Mouse (Mus musculus) left cerebral cortex, postnatal 36 days (tissue): ENCODE data around the gene Gas2l2. TPM values are rescaled to one million over a fixed set of nuclear protein-coding genes. Genes with fewer than 3 reads are reported as not detected.

Experiments used
- DNase-seq, 2 experiments: peaks; one replicate each; pipeline ENCODE4 v3.0.0; 2021 to 2022; ENCODE audit warnings: low spot score in 2 of 2, mixed read lengths in 1 of 2
- intact Hi-C: fragments of 180-260 bp; cut with DNase I; formaldehyde crosslinking; loops from one replicate; pipeline ENCODE4 v1.15.1; 2025
- total RNA-seq, 2 experiments: library from RNA; stranded (reverse); gene quantifications; 2 replicates each; pipeline ENCODE4 v1.2.3; 2021

The Gas2l2 gene
- total RNA-seq, 2 experiments from 2014 or later: not detected

GRCm38 (mm10) chr11:83408242-83408641, 21.0 kb downstream of the Gas2l2 start:
- no peak for DNase-seq
- intact Hi-C loops: no loop called here

GRCm38 (mm10) chr11:83406391-83406790, 22.9 kb downstream of the Gas2l2 start:
- no peak for DNase-seq
- intact Hi-C loops: no loop called here

GRCm38 (mm10) chr11:83403787-83404186, 25.5 kb downstream of the Gas2l2 start:
- DNase-seq: no peak
- intact Hi-C loops: no loop called here

GRCm38 (mm10) chr11:83398724-83399123, 30.5 kb downstream of the Gas2l2 start:
- intact Hi-C loops: no loop called here
- DNase-seq: no peak

GRCm38 (mm10) chr11:83397626-83398025, 31.6 kb downstream of the Gas2l2 start:
- intact Hi-C loops: no loop called here
- DNase-seq: no peak

GRCm38 (mm10) chr11:83394802-83395439, 34.3 kb downstream of the Gas2l2 start:
- intact Hi-C loops: no loop called here
- no peak for DNase-seq

GRCm38 (mm10) chr11:83393062-83393461, 36.2 kb downstream of the Gas2l2 start:
- DNase-seq: no peak
- intact Hi-C loops: no loop called here

- DNase-seq: no peak
- intact Hi-C loops: no loop called here
Measured at GRCm38 (mm10) chr11:83383532-83383887, 45.7 kb downstream of the Gas2l2 start.

GRCm38 (mm10) chr11:83382876-83383531, 46.3 kb downstream of the Gas2l2 start:
- no peak for DNase-seq
- intact Hi-C loops: no loop called here

GRCm38 (mm10) chr11:83379745-83380341, 49.4 kb downstream of the Gas2l2 start:
- intact Hi-C loops: no loop called here
- no peak for DNase-seq

Other genes starting within 250 kb of the Gas2l2 start
- gene Slfn3, start 238.1 kb downstream of the Gas2l2 start, total RNA-seq: 1 to 10 TPM in 1 of 2 experiments, under 1 TPM in 1; 0.37 to 1.0 TPM
- gene Slfn14, start 142.7 kb downstream of the Gas2l2 start, total RNA-seq: not detected
- 100 to 1,000 TPM; 268 to 286 TPM for gene Ap2b1, start 130.4 kb downstream of the Gas2l2 start, total RNA-seq
- 10 to 100 TPM in 1 of 2 experiments, 1 to 10 TPM in 1; 8.1 to 11.3 TPM for gene Pex12, start 126.9 kb downstream of the Gas2l2 start, total RNA-seq
- gene Rasl10b, start 20.3 kb downstream of the Gas2l2 start, total RNA-seq: 100 to 1,000 TPM; 255 to 263 TPM
- under 1 TPM in 1 of 2 experiments, not detected in 1; 0.54 TPM for gene 1700020L24Rik, start 8.2 kb upstream of the Gas2l2 start, total RNA-seq
- gene Mmp28, start 33.6 kb upstream of the Gas2l2 start, total RNA-seq: 1 to 10 TPM; 3.5 to 5.1 TPM
- gene Taf15, start 43.6 kb upstream of the Gas2l2 start, total RNA-seq: 10 to 100 TPM; 44.2 to 72.7 TPM
- gene Heatr9, start 92.7 kb upstream of the Gas2l2 start, total RNA-seq: not detected
- not detected for gene Ccl5, start 101.1 kb upstream of the Gas2l2 start, total RNA-seq
- gene Ccl9, start 149.2 kb upstream of the Gas2l2 start, total RNA-seq: 1 to 10 TPM; 3.3 to 5.6 TPM
- 1 to 10 TPM; 1.4 to 1.6 TPM for gene Ccl6, start 163.6 kb upstream of the Gas2l2 start, total RNA-seq
- not detected for gene Rpl9-ps1, start 216.2 kb upstream of the Gas2l2 start, total RNA-seq
- gene Ccl3, start 219.9 kb upstream of the Gas2l2 start, total RNA-seq: not detected
- gene Ccl4, start 233.1 kb upstream of the Gas2l2 start, total RNA-seq: not detected